ENCODE assay signal across 8 mouse cellular contexts in the genomic region with DNA sequence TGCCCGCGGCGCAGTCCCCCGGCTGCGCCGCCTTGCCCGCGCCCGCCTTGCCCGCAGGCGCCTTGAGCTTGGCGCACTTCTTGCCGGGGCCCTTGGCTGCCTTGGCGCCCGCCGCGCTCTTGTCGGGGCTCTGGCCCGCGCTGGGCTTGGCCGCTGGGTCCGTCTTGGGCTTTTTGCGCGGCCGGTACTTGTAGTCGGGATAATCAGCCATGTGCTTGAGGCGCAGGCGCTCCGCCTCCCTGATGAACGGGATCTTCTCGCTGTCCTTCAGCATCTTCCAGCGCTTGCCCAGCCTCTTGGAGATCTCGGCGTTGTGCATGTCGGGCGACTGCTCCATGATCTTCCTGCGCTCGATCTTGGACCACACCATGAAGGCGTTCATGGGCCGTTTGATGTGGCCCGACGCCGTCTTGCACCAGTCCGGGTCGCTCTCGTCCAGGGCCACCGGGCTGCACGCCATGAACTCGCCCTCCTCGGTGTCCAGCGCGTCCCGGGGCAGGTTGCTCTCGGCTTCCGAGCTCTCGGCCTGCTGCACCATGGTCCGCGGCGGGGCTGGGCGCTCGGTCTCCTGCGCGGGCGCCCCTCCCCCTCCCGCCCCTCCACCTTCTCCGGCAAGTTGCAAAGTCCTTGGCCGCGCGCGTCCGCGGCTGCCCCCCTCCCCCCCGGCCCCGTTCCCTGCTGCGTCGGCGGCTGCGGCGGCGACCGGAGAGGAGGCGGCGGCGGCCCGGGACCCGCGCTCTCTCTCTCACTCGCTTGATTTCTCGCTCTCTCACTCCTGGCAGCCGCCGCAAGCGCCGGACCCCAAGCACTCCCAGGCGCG. TPM values are rescaled to one million over a fixed set of nuclear protein-coding genes. Genes with fewer than 3 reads are reported as not detected.
A peak's percentile ranks its signal among the peaks of the same experiment; 100 is the strongest.
DNase-seq lines count a peak whose midpoint lies in the region; ATAC-seq and TF ChIP-seq lines count a peak whose summit lies in the region.

Gene Sox11 (minus strand): TSS at position 704 of the 820 bp plus-strand sequence.

- TF ChIP-seq POLR2A in myocyte (IDR thresholded peaks at IDR 0.05; ENCODE audit: insufficient read length, low read depth): no peak

- H3K27me3 ChIP-seq in intestine, embryonic 16.5 days (replicated peaks; ENCODE audit: control insufficient read depth, insufficient read depth, low read length): no peaks in the 10 kb centered on the region
- no peaks in the 10 kb centered on the region for H3K27me3 ChIP-seq in limb, embryonic 11.5 days (ENCODE audit: control insufficient read depth, insufficient read depth, low read length)
- no peaks in the 10 kb centered on the region for H3K27me3 ChIP-seq in myocyte (ENCODE audit: control insufficient read depth, insufficient read depth, insufficient read length)

- peak within 1 kb of the TSS; percentile 79 for H3K4me3 ChIP-seq in intestine, embryonic 16.5 days (ENCODE audit: low read length)
- H3K4me3 ChIP-seq in limb, embryonic 11.5 days (ENCODE audit: low read depth, low read length): peak within 1 kb of the TSS; percentile 100
- H3K4me3 ChIP-seq in myocyte: peak within 1 kb of the TSS; percentile 94

- peak within 1 kb of the TSS; percentile 86 for H3K9ac ChIP-seq in intestine, embryonic 16.5 days (ENCODE audit: low read depth, low read length)
- peak within 1 kb of the TSS; percentile 100 for H3K9ac ChIP-seq in limb, embryonic 11.5 days (ENCODE audit: low read length)

- H3K79me2 ChIP-seq in myocyte (ENCODE audit: control insufficient read depth, insufficient read depth): peaks cover 44% of the 10 kb centered on the region

- peak within 1 kb of the TSS; percentile 87 for H3K4me2 ChIP-seq in intestine, embryonic 16.5 days (ENCODE audit: low read depth, low read length)
- peak within 1 kb of the TSS; percentile 73 for H3K4me2 ChIP-seq in limb, embryonic 11.5 days (ENCODE audit: low read depth, severe bottlenecking)
- H3K4me2 ChIP-seq in myocyte (ENCODE audit: low read depth): peak within 1 kb of the TSS; percentile 96

- DNase-seq in adrenal gland, adult 2 months: peak; percentile 31
- no peak for DNase-seq in adrenal gland, adult 8-10 months
- DNase-seq in adrenal gland, postnatal 25 days: peak; percentile 13
- DNase-seq in frontal cortex, postnatal 10 days (ENCODE audit: low spot score in 2 of 2): peak; percentile 44 to 65
- no peak for DNase-seq in limb, embryonic 11.5 days (ENCODE audit: low spot score)
- no peak for DNase-seq in spleen, postnatal 14 days (ENCODE audit: low spot score in 2 of 2)

- 0 out of 2 replicates have a peak, but pooled peaks cover 3% of the 10 kb centered on the region for H3K4me1 ChIP-seq in intestine, embryonic 16.5 days (ENCODE audit: control insufficient read depth, insufficient read depth, low read length)
- peaks cover 2% of the 10 kb centered on the region; the same call in 1 of the 2 replicates for H3K4me1 ChIP-seq in limb, embryonic 11.5 days (ENCODE audit: control insufficient read depth, insufficient read depth, low read length)

- H3ac ChIP-seq in myocyte (ENCODE audit: control insufficient read depth, insufficient read length): peak within 1 kb of the TSS; percentile 93

- no peaks in the 10 kb centered on the region for H3K9me3 ChIP-seq in intestine, embryonic 16.5 days (ENCODE audit: control insufficient read depth, low read length)
- no peaks in the 10 kb centered on the region for H3K9me3 ChIP-seq in limb, embryonic 11.5 days (ENCODE audit: control insufficient read depth, low read length)

- H3K27ac ChIP-seq in intestine, embryonic 16.5 days (ENCODE audit: low read length): peak within 1 kb of the TSS; percentile 92
- peak within 1 kb of the TSS; percentile 98 for H3K27ac ChIP-seq in limb, embryonic 11.5 days (replicated peaks; ENCODE audit: low read depth, low read length)

- no peaks in the 10 kb centered on the region for H3K36me3 ChIP-seq in intestine, embryonic 16.5 days (ENCODE audit: control insufficient read depth, insufficient read depth, low read length)
- no peaks in the 10 kb centered on the region for H3K36me3 ChIP-seq in limb, embryonic 11.5 days (ENCODE audit: control insufficient read depth, insufficient read depth, low read length)
- H3K36me3 ChIP-seq in myocyte (ENCODE audit: control insufficient read depth, insufficient read depth): peaks cover 2% of the 10 kb centered on the region

- ATAC-seq in intestine, embryonic 16.5 days: peak; percentile 45
- peak; percentile 63 for ATAC-seq in limb, embryonic 11.5 days (ENCODE audit: insufficient number of reproducible peaks, low FRiP score, low TSS enrichment, low read depth)

- WGBS in intestine, embryonic 16.5 days: under 1% methylated on average over 94 of the region's 95 CpGs
- WGBS in limb, embryonic 11.5 days: under 1% methylated on average over 68 of the region's 95 CpGs

TF ChIP-seq in myocyte, 11 proteins besides CTCF, POLR2A, EP300 and RAD21:
- TF ChIP-seq MAX (IDR thresholded peaks at IDR 0.05; ENCODE audit: low read depth) (no peak), POLR2AphosphoS2 (IDR thresholded peaks at IDR 0.05; ENCODE audit: insufficient read length, low read depth) (peak; percentile 38), MYOG (IDR thresholded peaks at IDR 0.05; ENCODE audit: control insufficient read depth in 1 of 3, insufficient read depth in 1 of 3, insufficient read length in 2 of 3, low read depth in 2 of 3) (peak in 1 of 3 experiments; percentile 3), REST (IDR thresholded peaks at IDR 0.05; ENCODE audit: insufficient read depth, insufficient read length) (no peak), E2F4 (IDR thresholded peaks at IDR 0.05; ENCODE audit: insufficient read depth) (peak; percentile 38)

RNA-seq across cellular contexts. Expression of gene Sox11, which starts in this region (rescaled TPM):
- under 1 TPM in 1 of 2 experiments, not detected in 1; 0.10 TPM for total RNA-seq in adrenal gland, adult 2 months (2021)
- 0.10 and 0.16 TPM in 2 replicates for polyA plus RNA-seq in adrenal gland, adult 2 months (2012; rRNA removed)
- under 1 TPM; 0.03 to 0.11 (median 0.08) TPM for total RNA-seq in adrenal gland, adult 8-10 months (2022)
- 0.30 and 0.33 TPM in 2 replicates for total RNA-seq in adrenal gland, postnatal 25 days (2021)
- 20.9 and 23.0 TPM in 2 replicates for polyA plus RNA-seq in intestine, embryonic 16.5 days (2015; fragmentation: Nextera tagmentation; extraction: Ambion mirVana)
- polyA plus RNA-seq in limb, embryonic 11.5 days (2014; fragmentation: Nextera tagmentation; extraction: Ambion mirVana): 349 and 356 TPM in 2 replicates
- 11.3 TPM for polyA plus RNA-seq in myocyte (2012; fragmentation: generic; extraction: Trizol)

Comparison
In these comparisons a context has a peak if more than half of its experiments do, and no peak if none do; other contexts are left out.
1. RNA of gene Sox11 (polyA plus RNA-seq): 349 to 356 TPM in limb, embryonic 11.5 days; 20.9 to 23.0 TPM in intestine, embryonic 16.5 days, 11.3 TPM in myocyte (single experiment) and 0.10 to 0.16 TPM in adrenal gland, adult 2 months; every median in the first group is over 10 times any median in the second.
2. Peak in DNase-seq in adrenal gland, adult 2 months; RNA of the gene not detected or under 1 TPM.
3. Peak in DNase-seq in adrenal gland, postnatal 25 days; RNA of the gene not detected or under 1 TPM.
4. DNase-seq: peak in frontal cortex, postnatal 10 days (2 of 2); none in adrenal gland, adult 8-10 months (single experiment), limb, embryonic 11.5 days (single experiment) and spleen, postnatal 14 days (0 of 2).
5. Peak in every context shown above with its lines, with median percentiles within 50 percentile points of each other: H3K4me2 ChIP-seq and H3K4me3 ChIP-seq.